Mouse (Mus musculus): ENCODE measurements around the gene Ssr3. TPM values are rescaled to one million over a fixed set of nuclear protein-coding genes. Genes with fewer than 3 reads are reported as not detected.
A peak's percentile ranks its signal among the peaks of the same experiment; 100 is the strongest.

The Ssr3 gene
- total RNA-seq, 2 experiments from 2014 or later: 132 to 153 TPM

- no peak for DNase-seq (ENCODE audit: low spot score)
Measured at GRCm38 (mm10) chr3:65378724-65379123, 13.7 kb downstream of the Ssr3 start.

DNA sequence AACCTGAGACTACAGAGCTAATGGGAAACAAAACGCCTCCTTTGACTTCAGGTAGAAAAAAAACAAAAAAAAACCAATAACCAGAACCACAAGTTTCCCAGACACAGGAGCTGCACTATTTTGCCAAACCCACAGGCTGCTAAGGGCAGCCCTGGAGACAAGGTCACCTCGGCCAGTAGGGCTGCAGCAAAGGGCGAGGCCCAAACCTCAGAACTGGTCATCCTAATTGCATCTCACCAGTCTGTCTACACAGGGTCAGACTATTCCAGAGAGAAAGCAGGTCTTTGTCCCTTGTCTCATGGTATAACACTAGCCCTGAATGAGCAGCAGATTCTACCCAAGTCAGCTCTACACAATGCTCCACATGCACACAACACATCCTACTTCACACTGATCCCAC lies 17.7 kb downstream of the Ssr3 start:
- no peak for DNase-seq (ENCODE audit: low spot score)

DNA sequence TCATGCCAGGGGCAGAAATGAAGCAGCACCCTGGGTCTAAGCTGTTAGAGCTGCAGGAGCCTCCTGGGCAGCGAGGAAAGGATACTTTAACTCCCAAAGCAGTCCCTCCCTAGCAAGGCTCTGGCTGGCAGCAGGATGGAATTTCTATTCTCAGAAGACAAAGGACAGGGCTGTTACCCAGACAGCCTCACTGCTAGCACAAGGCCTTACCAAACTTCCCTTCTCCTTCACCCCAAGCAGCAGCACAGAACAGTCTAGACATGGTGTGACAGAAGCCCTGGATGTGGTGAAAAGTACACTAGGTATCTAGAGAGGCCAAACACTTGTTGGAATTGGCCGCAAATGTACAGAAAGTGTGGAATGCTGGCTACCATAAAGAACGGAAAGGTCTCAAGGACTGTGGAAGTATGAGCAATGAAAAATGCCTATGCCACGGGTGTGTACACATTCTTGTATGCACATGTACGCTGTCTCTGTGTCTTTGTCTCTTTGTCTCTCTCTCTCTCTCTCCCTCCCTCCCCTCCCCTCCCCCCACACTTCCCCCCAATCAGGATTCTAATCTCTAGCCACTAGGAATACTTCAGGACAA lies 18.7 kb downstream of the Ssr3 start:
- no peak for DNase-seq (ENCODE audit: low spot score)

DNA sequence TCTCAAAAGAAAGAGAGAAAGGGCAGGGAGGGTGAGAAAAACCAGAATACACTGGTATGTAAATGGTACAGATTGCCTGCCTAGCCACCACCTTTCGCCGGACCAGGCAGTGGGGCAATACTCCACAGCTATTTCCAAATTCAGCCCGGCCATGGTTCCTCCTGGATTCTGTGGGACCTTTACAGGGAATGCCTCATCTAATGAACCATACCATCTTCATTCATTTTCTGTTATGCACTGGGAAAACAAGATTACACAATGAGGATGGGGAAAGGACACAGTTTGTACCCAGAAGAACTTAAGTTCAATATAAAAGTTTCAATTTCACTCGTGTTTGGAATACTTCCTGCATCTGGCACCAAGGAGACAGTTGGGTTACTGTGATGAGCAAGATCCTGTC lies 19.9 kb downstream of the Ssr3 start:
- no peak for DNase-seq (ENCODE audit: low spot score)

DNA sequence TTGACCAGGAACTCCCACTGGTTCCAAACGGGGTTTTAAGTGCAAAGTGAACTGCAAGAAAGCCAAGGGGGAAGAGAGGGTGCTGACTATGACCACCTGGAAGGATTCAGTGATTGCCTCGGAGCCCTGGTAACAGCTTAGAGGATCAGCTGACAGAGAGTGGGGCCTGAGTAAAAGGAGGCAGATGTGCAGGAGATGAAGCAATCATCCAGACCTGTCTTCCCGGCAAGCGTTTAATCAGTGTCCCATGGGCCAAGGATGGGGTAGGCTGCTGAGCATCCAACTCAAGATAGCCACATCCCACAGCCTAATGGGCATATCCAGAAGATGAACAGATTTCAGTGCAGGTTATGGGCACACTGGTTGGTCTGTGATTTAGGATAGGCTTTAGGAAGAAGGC lies 24.5 kb downstream of the Ssr3 start:
- DNase-seq (ENCODE audit: low spot score): no peak

DNA sequence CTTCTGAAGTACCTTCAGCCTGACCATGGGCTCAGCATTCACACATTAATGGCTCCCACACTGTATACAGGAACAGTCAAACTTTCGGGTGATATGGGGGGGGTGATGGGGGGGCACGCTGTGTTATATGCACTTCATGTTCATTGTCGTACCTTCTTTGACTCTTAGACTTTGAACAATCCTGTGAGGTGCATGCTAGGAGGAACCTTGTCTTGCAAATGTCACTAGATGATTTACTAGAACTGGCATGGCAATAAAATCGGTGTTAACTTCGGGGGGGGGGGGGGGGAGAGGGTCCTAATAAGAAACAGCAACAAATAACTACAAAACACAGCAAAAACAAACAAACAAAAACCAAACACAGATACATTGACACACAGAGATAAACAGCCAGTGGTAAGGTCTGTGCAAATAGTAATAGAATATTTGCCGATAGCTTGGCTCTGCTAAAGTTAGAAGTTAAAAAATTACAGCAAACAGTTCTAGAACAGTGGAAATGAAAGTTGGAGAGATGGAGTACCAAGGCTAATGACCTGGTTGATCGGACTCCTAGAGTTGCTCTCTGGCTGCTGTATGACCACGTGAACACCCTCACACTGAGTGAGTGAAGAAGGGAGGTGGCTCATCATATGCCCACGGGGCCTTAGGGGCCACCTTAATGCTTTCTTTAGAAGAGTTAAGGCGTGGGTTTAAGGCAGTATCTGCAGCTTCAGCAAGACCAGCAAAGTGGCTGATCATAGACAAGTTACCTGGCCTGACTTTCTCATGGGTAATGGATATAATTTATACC lies 26.3 kb downstream of the Ssr3 start:
- no peak for DNase-seq (ENCODE audit: low spot score)

DNA sequence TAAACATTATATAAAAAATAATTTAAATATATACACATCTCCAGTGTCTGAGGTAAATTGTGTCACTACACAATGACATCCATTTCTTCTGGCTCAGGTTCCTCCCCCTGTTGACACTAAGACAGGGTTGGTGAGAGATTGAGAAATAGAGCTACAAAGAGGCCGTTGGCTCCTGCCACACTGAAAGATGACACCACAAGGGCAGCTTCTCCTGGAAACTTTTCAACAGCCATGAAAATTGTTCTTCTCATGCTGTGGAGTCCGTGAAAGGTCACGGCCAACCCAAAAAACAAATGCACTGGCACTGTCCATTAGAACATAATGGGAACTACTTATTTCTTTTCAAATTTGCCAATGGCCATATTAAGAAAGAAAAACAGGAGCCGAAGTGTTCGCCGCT lies 27.2 kb downstream of the Ssr3 start:
- DNase-seq (ENCODE audit: low spot score): peak; percentile 68

- peak; percentile 75 for DNase-seq (ENCODE audit: low spot score)
Measured at GRCm38 (mm10) chr3:65363438-65363837, 29.0 kb downstream of the Ssr3 start.

GRCm38 (mm10) chr3:65360163-65360969 lies 32.1 kb downstream of the Ssr3 start:
- no peak for DNase-seq (ENCODE audit: low spot score)

DNA sequence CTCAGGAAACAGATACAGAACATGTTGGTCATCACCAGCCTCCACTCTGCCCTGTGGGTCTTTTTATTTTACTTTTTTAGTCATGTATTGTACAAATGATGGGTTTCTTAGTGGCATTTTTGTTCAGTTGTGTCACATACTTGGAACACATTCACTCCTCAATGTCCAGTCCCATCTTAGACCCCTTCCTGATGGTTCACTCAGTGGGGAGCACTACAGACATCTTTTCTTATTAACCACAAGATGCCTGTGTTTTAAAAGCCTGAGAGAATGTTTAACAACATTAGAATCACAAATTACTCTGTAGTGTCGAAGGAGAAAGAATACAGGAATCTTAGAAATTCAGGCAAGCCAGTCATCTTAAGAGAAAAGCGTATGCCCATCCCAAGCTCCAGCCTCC lies 33.6 kb downstream of the Ssr3 start:
- no peak for DNase-seq (ENCODE audit: low spot score)

DNA sequence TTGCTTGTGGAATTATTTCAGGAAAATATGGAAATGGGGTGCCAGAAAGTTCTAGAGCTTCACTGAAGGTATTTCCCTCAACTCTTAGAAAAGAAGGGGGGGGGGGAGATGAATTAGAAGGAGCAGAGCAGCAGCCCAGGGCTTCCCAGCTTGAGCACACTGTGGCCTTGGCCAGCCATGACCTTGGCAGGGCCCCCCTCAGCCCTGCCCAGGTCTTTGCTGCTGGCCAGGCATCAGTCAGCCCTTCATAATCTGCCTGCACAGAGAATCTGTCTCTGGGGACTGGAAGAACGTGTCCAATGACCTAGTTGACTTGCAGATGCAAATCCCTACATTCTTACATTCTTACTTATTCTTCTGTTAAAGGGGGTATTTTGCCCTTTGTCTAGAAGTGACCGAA lies 34.1 kb downstream of the Ssr3 start:
- DNase-seq (ENCODE audit: low spot score): peak; percentile 51

- DNase-seq (ENCODE audit: low spot score): no peak
Measured at GRCm38 (mm10) chr3:65355479-65355878, 36.9 kb downstream of the Ssr3 start.

DNA sequence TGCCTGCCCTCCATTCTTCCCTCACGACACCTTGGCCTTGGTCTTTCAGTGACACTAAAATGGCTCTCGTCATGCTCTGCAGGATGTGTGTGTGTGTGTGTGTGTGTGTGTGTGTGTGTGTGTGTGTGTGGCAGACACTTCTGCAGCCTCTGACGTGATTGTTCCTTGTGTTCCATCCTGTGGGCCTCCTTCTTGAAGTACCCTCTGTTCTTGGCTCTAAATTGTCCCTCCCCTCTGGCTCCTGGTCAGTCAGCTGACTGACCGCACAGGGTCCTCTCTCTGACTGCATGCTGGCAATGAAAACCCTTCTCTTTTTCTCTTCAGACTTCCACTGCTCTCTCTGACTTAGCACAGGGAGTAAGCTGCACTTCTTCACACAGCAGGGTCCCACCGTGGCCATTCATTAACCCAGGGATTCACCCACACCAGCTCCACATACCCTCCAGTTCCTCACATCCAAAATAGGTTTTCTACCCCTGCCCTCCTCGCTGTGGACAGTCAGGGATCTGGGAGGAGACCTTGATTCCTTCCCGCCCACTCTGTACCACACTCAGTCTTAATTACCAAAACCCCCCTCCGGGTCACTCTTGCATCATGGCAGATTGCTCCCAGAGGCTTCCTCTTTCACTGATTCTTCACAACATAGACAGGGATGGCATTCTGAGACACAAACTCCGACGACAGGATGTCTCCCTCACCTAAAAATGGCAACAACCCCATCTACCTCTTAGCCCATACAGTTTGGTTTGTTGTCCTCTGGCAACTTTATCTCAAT lies 39.0 kb downstream of the Ssr3 start:
- no peak for DNase-seq (ENCODE audit: low spot score)

- DNase-seq (ENCODE audit: low spot score): no peak
Measured at GRCm38 (mm10) chr3:65352278-65353127, 39.9 kb downstream of the Ssr3 start.

DNA sequence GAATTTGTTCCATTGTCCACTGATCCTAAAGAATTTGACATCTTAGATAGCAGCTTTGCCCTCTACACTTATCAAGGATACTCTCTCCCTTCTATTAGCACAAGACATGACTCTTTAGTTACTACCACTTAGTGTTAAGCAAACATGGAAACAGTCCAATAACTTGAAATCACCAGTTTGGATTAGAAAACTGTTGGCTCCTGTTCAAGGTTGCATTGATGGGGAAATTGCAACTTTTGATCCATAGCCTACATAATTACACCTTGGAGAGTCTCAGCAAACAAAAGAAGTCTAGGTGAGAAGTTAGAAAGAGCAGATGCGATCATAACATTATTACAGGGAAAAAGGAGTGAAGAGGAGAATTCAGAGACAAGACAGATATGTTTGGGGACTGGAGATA lies 46.2 kb downstream of the Ssr3 start:
- DNase-seq (ENCODE audit: low spot score): no peak

GRCm38 (mm10) chr3:65340173-65340951 lies 52.1 kb downstream of the Ssr3 start:
- peak; percentile 54 for DNase-seq (ENCODE audit: low spot score)

DNA sequence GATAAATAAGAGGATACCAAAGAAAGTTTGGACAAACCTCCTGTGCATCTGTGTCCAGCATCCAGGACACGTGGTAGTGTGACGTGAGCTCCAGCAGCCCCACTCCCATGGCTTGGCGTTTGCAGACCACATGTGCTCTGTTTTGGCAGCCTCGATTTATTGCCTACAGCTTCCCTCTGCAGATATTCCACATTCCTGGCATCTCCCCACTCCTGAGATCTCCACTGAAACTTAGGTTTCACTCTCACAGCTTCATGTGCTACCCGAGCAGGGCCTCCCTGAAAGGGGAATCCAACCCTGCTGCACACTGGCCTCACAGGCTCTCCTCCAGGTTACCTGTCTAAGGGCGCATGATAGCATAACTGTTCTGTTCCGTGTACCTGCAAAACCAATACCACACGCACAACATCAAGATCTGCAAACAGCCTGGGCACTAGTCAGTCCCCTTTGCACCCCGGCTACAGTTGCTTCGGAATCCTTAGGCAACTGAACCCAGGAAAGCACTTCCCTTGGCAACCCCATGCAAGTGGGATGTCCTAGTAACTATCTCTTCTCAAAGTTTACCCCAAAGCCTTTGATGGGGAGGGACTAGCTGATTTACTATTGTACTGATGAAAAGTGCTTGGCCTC lies 54.5 kb downstream of the Ssr3 start:
- peak; percentile 56 for DNase-seq (ENCODE audit: low spot score)
